Mouse (Mus musculus): ENCODE measurements around the gene Mmp9. TPM values are rescaled to one million over a fixed set of nuclear protein-coding genes. Genes with fewer than 3 reads are reported as not detected.

Gene Mmp9
- polyA plus RNA-seq (2015; fragmentation: Nextera tagmentation; extraction: Ambion mirVana): 23.8 and 25.2 TPM in 2 replicates

DNA sequence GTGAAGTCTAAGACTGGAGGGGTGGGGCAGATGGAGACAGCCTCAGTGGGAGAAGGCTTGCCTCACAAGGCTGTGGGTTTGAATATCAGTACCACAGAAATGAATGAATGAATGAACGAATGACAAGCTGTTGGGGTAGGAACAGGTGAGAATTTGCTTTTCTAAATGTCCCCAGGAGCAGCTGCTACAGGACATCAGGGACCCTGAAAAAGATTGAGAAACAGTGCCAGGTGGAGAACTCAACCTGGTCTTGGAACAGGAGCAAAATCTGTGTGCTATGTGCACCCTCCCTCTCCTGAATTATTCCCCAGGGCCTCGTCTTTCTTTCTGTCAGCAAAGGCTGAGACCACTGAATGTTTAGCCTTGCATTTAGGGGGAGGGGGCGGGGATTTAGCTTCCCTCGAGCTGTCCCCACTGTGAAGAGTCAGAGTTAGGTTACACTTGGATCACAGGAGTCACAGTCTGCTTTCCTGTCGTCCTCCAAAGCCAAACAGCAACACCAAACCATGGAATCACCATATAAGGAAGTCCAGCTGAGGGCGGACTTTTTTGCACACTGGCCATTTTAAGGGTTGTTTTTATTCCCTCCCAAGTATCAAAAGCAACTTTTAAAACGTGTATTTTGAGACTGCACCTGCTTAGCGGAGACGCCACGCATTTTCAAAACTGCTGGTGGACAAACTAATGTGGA, at the start of gene Mmp9:
Mmp9 (plus strand) TSS at position 641 of the 691 bp plus-strand sequence.
- Histone ChIP-seq H3K36me3 (no peaks in the 10 kb centered on the region), H3K27me3 (peaks cover 62% of the 10 kb centered on the region), H3K4me3 (0 out of 2 replicates have a peak within 1 kb of the TSS, but pooled peaks have one; percentile 38), H3K4me2 (peak within 1 kb of the TSS; percentile 64), H3K9ac (0 out of 2 replicates have a peak within 1 kb of the TSS, but pooled peaks have one; percentile 71), H3K4me1 (replicated peaks) (peaks cover 28% of the 10 kb centered on the region), H3K27ac (peak within 1 kb of the TSS; percentile 88), H3K9me3 (no peaks in the 10 kb centered on the region)
- ATAC-seq (ENCODE audit: low FRiP score): no peak
- WGBS: 24% methylated on average over 10 of the region's 10 CpGs

DNA sequence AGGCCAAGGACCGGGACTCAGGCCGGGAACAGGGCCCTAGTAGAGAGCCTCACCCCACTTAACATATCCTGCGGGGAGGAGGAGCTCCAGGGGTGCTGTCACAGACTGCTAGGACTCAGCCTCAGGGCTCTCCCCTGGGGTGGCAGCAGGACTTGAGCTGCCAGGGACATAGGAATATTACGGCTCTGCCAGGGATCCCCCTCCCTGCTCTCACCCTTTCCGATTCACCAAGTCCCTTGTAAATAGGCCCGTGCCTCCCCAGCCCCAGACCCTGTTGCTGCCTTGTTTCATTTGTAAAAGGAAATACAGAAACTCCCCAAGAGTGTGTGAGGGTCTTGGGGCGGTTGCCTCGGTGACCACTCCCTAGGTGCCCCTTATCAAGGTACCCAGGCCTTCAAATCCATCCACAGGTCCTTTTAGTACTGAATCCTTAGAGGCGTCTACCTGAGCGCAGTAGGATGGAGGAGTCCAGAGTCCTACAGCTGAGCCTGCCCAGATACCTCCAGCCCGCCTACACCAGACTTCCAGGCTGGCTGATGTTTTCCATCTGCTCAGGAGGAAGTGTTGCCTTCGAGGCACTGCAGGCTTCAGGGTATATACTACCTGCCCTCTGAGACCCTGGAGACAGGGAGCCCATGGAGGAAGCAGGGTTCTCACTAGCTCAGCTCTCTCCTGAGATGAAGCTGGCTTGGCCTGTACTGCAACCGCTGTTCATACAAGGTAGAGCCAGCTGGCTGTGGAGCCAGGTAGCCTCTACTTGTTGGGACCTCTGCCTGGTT, 49.3 kb upstream of the Mmp9 start:
- WGBS: 87% methylated on average over 13 of the region's 13 CpGs
- no peaks in the 10 kb centered on the region for H3K4me1 ChIP-seq (replicated peaks)
- no peak overlapping the region for H3K4me3 ChIP-seq
- no peaks in the 10 kb centered on the region for H3K9me3 ChIP-seq
- H3K27me3 ChIP-seq: no peaks in the 10 kb centered on the region
- no peak overlapping the region for H3K9ac ChIP-seq
- H3K36me3 ChIP-seq: peaks cover 100% of the 10 kb centered on the region
- no peak for ATAC-seq (ENCODE audit: low FRiP score)
- no peak overlapping the region for H3K4me2 ChIP-seq
- no peak overlapping the region for H3K27ac ChIP-seq

DNA sequence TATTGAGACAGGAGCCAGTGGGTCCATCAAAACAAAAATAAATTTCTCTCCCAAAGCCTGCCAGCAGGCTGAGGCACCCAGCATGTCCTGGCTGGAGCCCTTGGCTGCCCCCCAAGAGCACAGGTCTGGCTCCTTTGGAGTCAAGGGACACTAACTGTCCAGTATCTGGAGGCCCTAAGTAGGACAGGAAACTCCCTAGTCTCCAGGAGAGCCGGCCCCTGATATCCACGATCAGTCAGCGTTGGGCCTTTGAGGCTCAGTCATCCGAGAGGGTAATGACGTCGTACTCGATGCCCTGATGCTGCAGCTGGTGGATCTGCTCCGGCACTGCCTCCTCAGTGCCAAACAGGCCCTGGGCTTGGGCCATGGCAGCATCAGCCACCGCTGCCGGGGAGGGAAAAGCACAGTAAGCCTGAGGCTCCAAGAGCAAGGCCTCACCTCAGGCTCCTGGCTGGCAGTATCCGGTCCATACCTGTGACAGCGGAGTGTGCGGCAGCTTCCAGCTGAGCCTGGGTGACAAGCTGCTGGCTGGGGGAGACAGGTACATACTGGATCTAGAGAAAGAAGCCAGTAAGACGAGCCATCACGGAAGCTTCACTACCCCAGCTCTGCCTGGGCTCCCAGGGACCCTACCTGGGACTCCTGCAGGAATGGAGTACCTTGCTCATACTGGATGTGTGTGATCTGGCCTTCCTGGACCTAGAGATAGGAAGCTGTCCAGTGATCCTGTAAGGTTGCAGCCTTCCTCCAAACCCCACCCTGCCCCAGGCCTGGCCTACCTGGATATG, 48.5 kb upstream of the Mmp9 start:
- no peak overlapping the region for H3K4me2 ChIP-seq
- no peak for ATAC-seq (ENCODE audit: low FRiP score)
- no peak overlapping the region for H3K27ac ChIP-seq
- H3K9ac ChIP-seq: no peak overlapping the region; the same call in 1 of the 2 replicates
- H3K4me3 ChIP-seq: no peak overlapping the region
- H3K4me1 ChIP-seq (replicated peaks): no peaks in the 10 kb centered on the region
- no peaks in the 10 kb centered on the region for H3K9me3 ChIP-seq
- 87% methylated on average over 15 of the region's 15 CpGs for WGBS
- no peaks in the 10 kb centered on the region for H3K27me3 ChIP-seq
- peaks cover 100% of the 10 kb centered on the region for H3K36me3 ChIP-seq

DNA sequence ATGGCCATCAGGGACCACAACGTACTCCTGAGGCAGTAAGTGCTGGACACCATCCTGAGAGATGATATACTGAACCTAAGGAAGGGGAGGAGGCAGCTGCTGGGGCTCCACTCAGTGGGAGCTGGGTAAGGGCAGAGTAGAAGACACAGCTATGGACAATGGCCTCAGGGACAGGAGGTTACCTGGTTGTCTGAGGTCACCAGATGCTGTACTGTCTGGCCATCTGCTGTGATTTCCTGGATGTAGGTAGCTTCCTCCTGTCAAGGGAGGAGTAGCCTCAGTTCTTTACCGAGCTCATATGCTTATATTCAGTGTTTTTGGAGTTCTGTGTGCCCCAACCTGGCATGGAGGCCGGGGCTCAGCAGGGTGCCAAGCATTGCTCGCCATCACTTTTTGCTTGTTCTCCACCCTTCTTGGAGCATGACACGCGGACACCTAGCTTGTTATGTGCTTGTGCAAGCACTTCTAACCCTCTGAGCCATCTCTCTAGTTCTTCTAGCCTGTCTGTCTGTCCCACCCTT, 47.8 kb upstream of the Mmp9 start:
- no peak overlapping the region for H3K4me3 ChIP-seq
- peaks cover 100% of the 10 kb centered on the region for H3K36me3 ChIP-seq
- no peak for ATAC-seq (ENCODE audit: low FRiP score)
- no peaks in the 10 kb centered on the region for H3K27me3 ChIP-seq
- H3K27ac ChIP-seq: no peak overlapping the region
- H3K9ac ChIP-seq: no peak overlapping the region
- H3K4me2 ChIP-seq: no peak overlapping the region
- no peaks in the 10 kb centered on the region for H3K9me3 ChIP-seq
- no peaks in the 10 kb centered on the region for H3K4me1 ChIP-seq (replicated peaks)
- WGBS: 89% methylated on average over 6 of the region's 6 CpGs

DNA sequence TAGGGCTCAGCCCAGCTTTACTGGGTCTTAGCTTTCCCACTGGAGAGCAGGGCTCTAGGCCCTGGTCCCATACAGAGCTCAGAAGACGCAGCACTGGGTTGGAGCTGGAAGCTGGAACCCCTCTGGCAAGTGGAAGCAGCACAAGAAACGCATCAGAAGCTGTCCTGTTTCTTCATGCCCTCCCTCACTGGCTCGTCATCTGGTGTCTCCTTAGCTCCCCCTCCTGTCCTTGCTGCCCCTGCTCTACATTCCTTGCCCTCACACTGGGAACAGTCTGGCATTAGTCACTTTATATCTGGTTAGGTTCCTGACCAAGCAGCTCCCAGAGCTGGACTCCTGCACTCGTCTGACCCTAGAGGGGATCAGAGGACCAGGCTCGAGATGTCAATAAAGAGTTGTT, 46.5 kb upstream of the Mmp9 start:
- no peak overlapping the region for H3K4me2 ChIP-seq
- no peaks in the 10 kb centered on the region for H3K27me3 ChIP-seq
- 62% methylated on average over 5 of the region's 5 CpGs for WGBS
- H3K27ac ChIP-seq: no peak overlapping the region
- H3K9me3 ChIP-seq: no peaks in the 10 kb centered on the region
- H3K4me3 ChIP-seq: no peak overlapping the region
- peaks cover 100% of the 10 kb centered on the region for H3K36me3 ChIP-seq
- H3K4me1 ChIP-seq (replicated peaks): no peaks in the 10 kb centered on the region
- no peak overlapping the region for H3K9ac ChIP-seq
- no peak for ATAC-seq (ENCODE audit: low FRiP score)

DNA sequence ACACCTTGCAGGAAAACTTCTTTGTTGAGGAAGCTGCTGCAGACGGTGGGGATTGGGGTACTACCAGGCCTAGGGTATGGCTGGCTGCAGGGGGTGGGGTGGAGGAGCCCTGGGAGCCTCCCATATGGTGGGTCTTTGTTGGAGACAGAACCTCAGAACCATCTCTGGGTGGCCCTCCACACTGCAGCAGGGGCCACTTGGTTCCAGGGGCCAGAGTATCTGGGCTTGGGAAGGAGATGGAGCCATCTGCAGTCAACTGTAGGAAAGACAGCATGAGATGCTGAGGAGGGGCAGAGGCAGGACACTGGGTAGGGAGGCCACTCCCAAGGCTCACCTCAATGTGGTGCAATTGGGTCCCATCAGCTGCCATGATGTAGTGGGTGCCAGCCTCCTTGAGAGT, 45.9 kb upstream of the Mmp9 start:
- Histone ChIP-seq H3K9me3 (no peaks in the 10 kb centered on the region), H3K27ac (0 out of 2 replicates have a peak overlapping the region, but pooled peaks have one; percentile 0), H3K9ac (no peak overlapping the region), H3K4me1 (replicated peaks) (no peaks in the 10 kb centered on the region), H3K4me3 (no peak overlapping the region), H3K36me3 (peaks cover 100% of the 10 kb centered on the region), H3K27me3 (no peaks in the 10 kb centered on the region), H3K4me2 (no peak overlapping the region)
- ATAC-seq (ENCODE audit: low FRiP score): no peak
- WGBS: 86% methylated on average over 1 of the region's 1 CpGs

DNA sequence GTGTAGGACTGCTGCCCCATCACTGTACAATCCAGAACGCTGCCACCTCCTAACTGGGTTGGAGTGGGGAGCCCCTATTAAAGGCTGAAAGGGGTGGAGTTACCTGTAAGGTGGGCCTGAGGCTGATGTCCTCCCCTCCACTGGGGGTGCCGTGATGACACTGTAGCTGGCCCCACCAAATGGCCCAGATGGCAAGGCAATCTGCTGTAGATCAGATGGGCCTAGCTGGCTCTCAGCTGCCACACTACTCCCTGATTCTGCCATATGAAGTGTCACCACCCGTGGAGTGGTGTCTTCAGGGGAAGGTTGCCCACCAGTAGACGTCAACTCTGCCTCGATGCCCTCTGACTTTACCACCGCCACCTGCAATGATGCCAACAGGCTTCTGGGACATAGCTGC, 44.7 kb upstream of the Mmp9 start:
- WGBS: 93% methylated on average over 6 of the region's 6 CpGs
- no peak for ATAC-seq (ENCODE audit: low FRiP score)
- Histone ChIP-seq H3K27me3 (no peaks in the 10 kb centered on the region), H3K4me3 (no peak overlapping the region), H3K36me3 (peaks cover 100% of the 10 kb centered on the region), H3K9me3 (no peaks in the 10 kb centered on the region), H3K4me1 (replicated peaks) (no peaks in the 10 kb centered on the region), H3K4me2 (no peak overlapping the region), H3K27ac (no peak overlapping the region), H3K9ac (no peak overlapping the region)

DNA sequence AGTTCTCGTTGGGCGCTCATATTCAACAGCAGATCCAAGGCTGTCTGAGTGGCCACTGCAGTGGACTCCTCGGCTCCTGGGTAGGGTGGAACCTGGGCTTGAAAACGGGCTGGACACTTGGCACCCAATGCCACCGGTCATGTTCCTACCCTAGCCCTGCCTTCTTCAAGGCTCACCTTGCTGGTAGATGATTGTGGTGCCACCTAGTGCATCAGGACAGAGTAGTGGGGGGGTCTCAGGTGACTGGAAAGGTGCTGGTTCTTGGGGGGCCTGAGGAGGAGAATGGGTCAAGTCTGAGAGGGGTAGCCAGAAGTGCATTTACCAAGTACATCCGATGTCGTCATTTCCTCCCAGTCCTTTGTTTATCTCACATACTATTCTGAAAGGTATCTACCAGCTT, 42.6 kb upstream of the Mmp9 start:
- WGBS: 94% methylated on average over 7 of the region's 7 CpGs
- H3K9me3 ChIP-seq: no peaks in the 10 kb centered on the region
- no peak overlapping the region for H3K4me2 ChIP-seq
- no peak overlapping the region for H3K27ac ChIP-seq
- no peaks in the 10 kb centered on the region for H3K27me3 ChIP-seq
- H3K4me1 ChIP-seq (replicated peaks): 0 out of 2 replicates have a peak, but pooled peaks cover 3% of the 10 kb centered on the region
- peaks cover 100% of the 10 kb centered on the region for H3K36me3 ChIP-seq
- no peak for ATAC-seq (ENCODE audit: low FRiP score)
- no peak overlapping the region for H3K4me3 ChIP-seq
- no peak overlapping the region for H3K9ac ChIP-seq

DNA sequence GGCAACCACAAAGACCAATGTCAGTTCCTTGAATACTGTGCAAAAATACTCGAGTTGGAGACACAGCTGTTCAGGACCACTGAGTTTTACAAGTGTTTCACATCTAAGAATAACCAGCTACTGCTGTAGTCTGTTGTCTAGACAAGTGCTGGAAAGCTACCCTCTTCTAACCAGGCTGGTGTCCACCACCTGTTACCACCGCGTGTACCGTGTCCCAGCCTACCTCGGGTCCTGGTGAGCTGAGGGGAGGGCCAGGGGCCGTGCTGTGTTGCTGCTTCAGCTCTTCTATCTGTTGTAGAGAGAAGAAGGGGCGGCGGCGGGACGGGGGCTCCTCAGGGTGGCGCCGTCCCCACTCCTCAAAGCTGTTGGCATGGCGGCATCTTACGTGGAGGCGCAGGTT, 41.5 kb upstream of the Mmp9 start:
- Histone ChIP-seq H3K27me3 (no peaks in the 10 kb centered on the region), H3K27ac (no peak overlapping the region), H3K4me3 (no peak overlapping the region), H3K4me1 (replicated peaks) (0 out of 2 replicates have a peak, but pooled peaks cover 3% of the 10 kb centered on the region), H3K4me2 (no peak overlapping the region), H3K9me3 (no peaks in the 10 kb centered on the region), H3K36me3 (peaks cover 100% of the 10 kb centered on the region), H3K9ac (no peak overlapping the region)
- WGBS: 95% methylated on average over 15 of the region's 15 CpGs
- no peak for ATAC-seq (ENCODE audit: low FRiP score)

DNA sequence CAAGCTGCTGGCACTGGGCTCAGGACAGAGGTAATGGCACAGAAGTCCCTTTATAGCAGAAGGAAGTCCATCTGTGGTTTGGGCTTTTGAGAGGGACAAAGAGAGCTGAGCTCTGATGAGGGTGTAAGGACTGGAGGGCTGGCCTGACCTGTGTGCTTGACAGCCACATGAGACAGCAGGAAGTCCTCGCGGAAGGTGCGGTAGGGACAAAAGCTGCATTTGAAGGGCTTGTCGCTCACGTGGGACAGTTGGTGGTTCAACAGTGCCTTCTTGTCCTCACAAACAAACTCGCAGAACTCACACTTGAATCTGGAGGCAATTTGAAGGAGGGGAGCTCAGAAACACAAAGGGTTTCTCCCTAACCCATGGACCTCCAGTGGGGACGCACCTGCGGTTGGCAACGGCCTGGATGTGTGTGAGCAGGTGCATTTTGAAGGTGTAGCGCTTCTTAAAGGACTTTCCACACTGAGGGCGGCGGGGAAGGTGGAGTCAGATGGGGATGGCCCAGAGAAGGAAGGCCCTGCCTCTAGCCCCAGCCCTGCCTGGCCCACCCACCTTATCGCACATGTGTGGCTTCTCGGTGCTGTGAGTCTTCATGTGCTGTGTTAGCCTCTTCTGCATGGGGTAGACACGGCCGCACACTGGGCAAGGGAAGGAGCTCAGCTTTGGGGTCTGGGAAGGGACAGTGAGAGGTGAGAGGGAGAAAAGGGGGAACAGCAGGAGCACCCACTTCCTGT, 40.7 kb upstream of the Mmp9 start:
- H3K36me3 ChIP-seq: peaks cover 100% of the 10 kb centered on the region
- H3K4me2 ChIP-seq: no peak overlapping the region
- H3K27ac ChIP-seq: no peak overlapping the region
- H3K4me1 ChIP-seq (replicated peaks): 0 out of 2 replicates have a peak, but pooled peaks cover 3% of the 10 kb centered on the region
- H3K9me3 ChIP-seq: no peaks in the 10 kb centered on the region
- ATAC-seq (ENCODE audit: low FRiP score): no peak
- no peak overlapping the region for H3K9ac ChIP-seq
- H3K27me3 ChIP-seq: no peaks in the 10 kb centered on the region
- no peak overlapping the region for H3K4me3 ChIP-seq
- WGBS: 95% methylated on average over 16 of the region's 16 CpGs

DNA sequence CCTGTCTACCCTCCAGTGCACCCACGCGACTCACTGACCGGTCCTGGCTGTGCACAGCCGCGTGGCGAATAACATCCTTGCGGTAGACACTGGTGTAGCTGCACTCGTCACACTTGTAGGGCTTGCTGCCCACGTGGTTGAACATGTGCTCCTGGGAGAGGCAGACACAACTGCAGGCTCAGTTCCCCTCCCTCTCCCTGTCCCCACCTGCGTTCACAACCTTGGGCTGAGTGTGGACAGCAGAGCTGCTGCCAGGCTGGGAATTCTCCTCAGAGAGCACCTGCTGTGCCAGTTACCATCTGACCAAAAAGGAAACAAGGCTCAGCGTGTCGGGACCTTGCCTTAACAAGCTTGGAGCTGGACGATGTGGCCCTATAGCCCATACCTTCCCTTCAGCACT, 39.2 kb upstream of the Mmp9 start:
- H3K27me3 ChIP-seq: no peaks in the 10 kb centered on the region
- 95% methylated on average over 13 of the region's 13 CpGs for WGBS
- ATAC-seq (ENCODE audit: low FRiP score): no peak

More for the DNA sequence above, 39.2 kb upstream of the Mmp9 start:
- peaks cover 100% of the 10 kb centered on the region for H3K36me3 ChIP-seq
- 0 out of 2 replicates have a peak, but pooled peaks cover 3% of the 10 kb centered on the region for H3K4me1 ChIP-seq (replicated peaks)
- H3K4me3 ChIP-seq: no peak overlapping the region
- no peak overlapping the region for H3K4me2 ChIP-seq
- H3K27ac ChIP-seq: no peak overlapping the region
- H3K9me3 ChIP-seq: peaks cover 5% of the 10 kb centered on the region
- H3K9ac ChIP-seq: no peak overlapping the region
